Mouse (Mus musculus): Measurements from ENCODE around the gene Spryd4. TPM values are rescaled to one million over a fixed set of nuclear protein-coding genes. Genes with fewer than 3 reads are reported as not detected.
"Not testable (repeated sequence)": the region's sequence is repeated elsewhere in the genome, so short reads cannot be mapped to it uniquely, and the experiment has no call there.

The Spryd4 gene
- polyA plus RNA-seq, 1 experiment: 9.4 TPM

GRCm38 (mm10) chr10:128225538-128225937, 13.9 kb upstream of the Spryd4 start, which contains the start of gene Mip:
Mip (plus strand) TSS chr10:128225838.
- Histone ChIP-seq H3K27ac (ENCODE audit: insufficient read depth, low read depth, low read length) (no peak within 1 kb of the TSS), H3K36me3 (ENCODE audit: control insufficient read depth, insufficient read depth, low read length) (no peaks in the 10 kb centered on the region), H3K27me3 (ENCODE audit: control insufficient read depth, insufficient read depth, low read length) (no peaks in the 10 kb centered on the region), H3K4me3 (ENCODE audit: low read depth, low read length) (no peak within 1 kb of the TSS), H3K4me1 (ENCODE audit: control insufficient read depth, insufficient read depth, insufficient read length, low read length) (no peaks in the 10 kb centered on the region)
- 58% methylated on average over 4 of the region's 4 CpGs for WGBS
- TF ChIP-seq POLR2A (IDR thresholded peaks at IDR 0.05; ENCODE audit: low read depth, low read length) (no peak), CTCF (IDR thresholded peaks at IDR 0.05; ENCODE audit: extremely low read depth, insufficient read length, insufficient replicate concordance, low read depth, low read length) (no peak)

GRCm38 (mm10) chr10:128225064-128225463, 13.5 kb upstream of the Spryd4 start:
- no peak overlapping the region for H3K27ac ChIP-seq (ENCODE audit: insufficient read depth, low read depth, low read length)
- H3K4me1 ChIP-seq (ENCODE audit: control insufficient read depth, insufficient read depth, insufficient read length, low read length): no peaks in the 10 kb centered on the region
- no peaks in the 10 kb centered on the region for H3K27me3 ChIP-seq (ENCODE audit: control insufficient read depth, insufficient read depth, low read length)
- no peaks in the 10 kb centered on the region for H3K36me3 ChIP-seq (ENCODE audit: control insufficient read depth, insufficient read depth, low read length)
- 75% methylated on average over 5 of the region's 5 CpGs for WGBS
- H3K4me3 ChIP-seq (ENCODE audit: low read depth, low read length): no peak overlapping the region
- TF ChIP-seq CTCF (IDR thresholded peaks at IDR 0.05; ENCODE audit: extremely low read depth, insufficient read length, insufficient replicate concordance, low read depth, low read length): no peak
- no peak for TF ChIP-seq POLR2A (IDR thresholded peaks at IDR 0.05; ENCODE audit: low read depth, low read length)

GRCm38 (mm10) chr10:128221533-128222286, 10.1 kb upstream of the Spryd4 start:
- Histone ChIP-seq H3K4me3 (ENCODE audit: low read depth, low read length) (no peak overlapping the region), H3K27ac (ENCODE audit: insufficient read depth, low read depth, low read length) (no peak overlapping the region), H3K4me1 (ENCODE audit: control insufficient read depth, insufficient read depth, insufficient read length, low read length) (no peaks in the 10 kb centered on the region), H3K36me3 (ENCODE audit: control insufficient read depth, insufficient read depth, low read length) (no peaks in the 10 kb centered on the region), H3K27me3 (ENCODE audit: control insufficient read depth, insufficient read depth, low read length) (no peaks in the 10 kb centered on the region)
- TF ChIP-seq CTCF (IDR thresholded peaks at IDR 0.05; ENCODE audit: extremely low read depth, insufficient read length, insufficient replicate concordance, low read depth, low read length) (no peak), POLR2A (IDR thresholded peaks at IDR 0.05; ENCODE audit: low read depth, low read length) (no peak)
- WGBS: 66% methylated on average over 16 of the region's 16 CpGs

GRCm38 (mm10) chr10:128218387-128219117, 6.9 kb upstream of the Spryd4 start:
- Histone ChIP-seq H3K36me3 (ENCODE audit: control insufficient read depth, insufficient read depth, low read length) (no peaks in the 10 kb centered on the region), H3K4me3 (ENCODE audit: low read depth, low read length) (no peak overlapping the region), H3K27ac (ENCODE audit: insufficient read depth, low read depth, low read length) (no peak overlapping the region), H3K4me1 (ENCODE audit: control insufficient read depth, insufficient read depth, insufficient read length, low read length) (no peaks in the 10 kb centered on the region), H3K27me3 (ENCODE audit: control insufficient read depth, insufficient read depth, low read length) (no peaks in the 10 kb centered on the region)
- 92% methylated on average over 18 of the region's 18 CpGs for WGBS
- TF ChIP-seq CTCF (IDR thresholded peaks at IDR 0.05; ENCODE audit: extremely low read depth, insufficient read length, insufficient replicate concordance, low read depth, low read length): no peak
- TF ChIP-seq POLR2A (IDR thresholded peaks at IDR 0.05; ENCODE audit: low read depth, low read length): no peak

GRCm38 (mm10) chr10:128214981-128215380, 3.4 kb upstream of the Spryd4 start:
- WGBS: 76% methylated on average over 5 of the region's 5 CpGs
- Histone ChIP-seq H3K27me3 (ENCODE audit: control insufficient read depth, insufficient read depth, low read length) (no peaks in the 10 kb centered on the region), H3K4me3 (ENCODE audit: low read depth, low read length) (no peak overlapping the region)

GRCm38 (mm10) chr10:128214112-128214511, 2.5 kb upstream of the Spryd4 start:
- not testable (repeated sequence) for H3K4me1 ChIP-seq (ENCODE audit: control insufficient read depth, insufficient read depth, insufficient read length, low read length); H3K27ac ChIP-seq (ENCODE audit: insufficient read depth, low read depth, low read length); H3K4me3 ChIP-seq (ENCODE audit: low read depth, low read length); H3K36me3 ChIP-seq (ENCODE audit: control insufficient read depth, insufficient read depth, low read length); H3K27me3 ChIP-seq (ENCODE audit: control insufficient read depth, insufficient read depth, low read length)
- 87% methylated on average over 4 of the region's 4 CpGs for WGBS

More at GRCm38 (mm10) chr10:128214981-128215380, 3.4 kb upstream of the Spryd4 start:
- TF ChIP-seq POLR2A (IDR thresholded peaks at IDR 0.05; ENCODE audit: low read depth, low read length) (no peak), CTCF (IDR thresholded peaks at IDR 0.05; ENCODE audit: extremely low read depth, insufficient read length, insufficient replicate concordance, low read depth, low read length) (no peak)
- H3K4me1 ChIP-seq (ENCODE audit: control insufficient read depth, insufficient read depth, insufficient read length, low read length): peaks cover 3% of the 10 kb centered on the region; the same call in 1 of the 2 replicates
- H3K36me3 ChIP-seq (ENCODE audit: control insufficient read depth, insufficient read depth, low read length): no peaks in the 10 kb centered on the region
- H3K27ac ChIP-seq (ENCODE audit: insufficient read depth, low read depth, low read length): no peak overlapping the region

GRCm38 (mm10) chr10:128212871-128213323, 1.3 kb upstream of the Spryd4 start:
- peaks cover 3% of the 10 kb centered on the region; the same call in 1 of the 2 replicates for H3K4me1 ChIP-seq (ENCODE audit: control insufficient read depth, insufficient read depth, insufficient read length, low read length)
- H3K4me3 ChIP-seq (ENCODE audit: low read depth, low read length): peak overlapping the region; percentile 38
- no peak overlapping the region for H3K27ac ChIP-seq (ENCODE audit: insufficient read depth, low read depth, low read length)
- no peaks in the 10 kb centered on the region for H3K27me3 ChIP-seq (ENCODE audit: control insufficient read depth, insufficient read depth, low read length)
- peaks cover 2% of the 10 kb centered on the region; the same call in 1 of the 2 replicates for H3K36me3 ChIP-seq (ENCODE audit: control insufficient read depth, insufficient read depth, low read length)
- TF ChIP-seq CTCF (IDR thresholded peaks at IDR 0.05; ENCODE audit: extremely low read depth, insufficient read length, insufficient replicate concordance, low read depth, low read length): peak; percentile 48; the same call in 1 of the 2 replicates
- TF ChIP-seq POLR2A (IDR thresholded peaks at IDR 0.05; ENCODE audit: low read depth, low read length): no peak
- WGBS: under 1% methylated on average over 18 of the region's 18 CpGs
